In the genomic region with DNA sequence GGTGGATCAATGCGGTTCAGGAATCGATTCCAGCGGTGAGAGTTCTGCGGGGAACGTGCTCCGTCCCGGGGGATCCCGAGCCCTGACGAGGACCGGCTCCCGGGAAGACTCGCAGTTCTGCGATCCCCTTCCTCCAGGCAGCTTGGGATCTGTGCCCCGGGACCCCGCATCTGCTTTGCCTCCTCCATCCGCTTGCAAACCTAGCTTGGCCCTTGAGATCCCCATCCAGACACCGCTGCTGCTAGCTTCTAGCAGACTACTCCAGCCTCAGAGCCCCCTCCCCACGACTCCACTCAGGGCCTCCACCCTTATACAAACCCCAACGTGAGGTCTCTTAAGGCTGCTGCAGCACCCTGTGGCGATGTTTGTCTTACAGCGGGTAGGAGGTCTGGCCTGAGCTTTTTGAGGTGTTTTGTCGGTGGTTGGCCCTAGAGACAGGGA, we compare ENCODE assay signal across 8 mouse cellular contexts. TPM values are rescaled to one million over a fixed set of nuclear protein-coding genes. Genes with fewer than 3 reads are reported as not detected.
DNase-seq lines count a peak whose midpoint lies in the region; ATAC-seq and TF ChIP-seq lines count a peak whose summit lies in the region.

No protein-coding gene starts in this region.

- H3K9me3 ChIP-seq in forebrain, embryonic 15.5 days, result no peaks in the 10 kb centered on the region
- H3K9me3 ChIP-seq in liver, embryonic 14.5 days (ENCODE audit: control insufficient read depth, low read length), result no peaks in the 10 kb centered on the region

- H3K27me3 ChIP-seq in forebrain, embryonic 15.5 days, result no peaks in the 10 kb centered on the region
- no peaks in the 10 kb centered on the region for H3K27me3 ChIP-seq in liver, embryonic 14.5 days (ENCODE audit: control insufficient read depth, insufficient read depth, low read length)

- peak overlapping the region; percentile 75 for H3K4me2 ChIP-seq in forebrain, embryonic 15.5 days (replicated peaks)
- peak overlapping the region; percentile 95 for H3K4me2 ChIP-seq in liver, embryonic 14.5 days (ENCODE audit: low read depth)

- H3K4me1 ChIP-seq in forebrain, embryonic 15.5 days, result peaks cover 36% of the 10 kb centered on the region
- H3K4me1 ChIP-seq in liver, embryonic 14.5 days (replicated peaks; ENCODE audit: control insufficient read depth in 2 of 2, insufficient read depth in 2 of 2, low read length in 1 of 2), result peaks cover 3 to 26% of the 10 kb centered on the region in 2 experiments; a peak in 3 of 4 replicates

- peak; percentile 51 for ATAC-seq in forebrain, embryonic 15.5 days (replicated peaks)
- peak; percentile 6; the same call in 1 of the 2 replicates for ATAC-seq in liver, embryonic 14.5 days (ENCODE audit: insufficient read depth)

- under 1% methylated on average over 22 of the region's 22 CpGs for WGBS in forebrain, embryonic 15.5 days
- WGBS in liver, embryonic 14.5 days (ENCODE audit: insufficient replicate concordance), result 0% methylated on average over 22 of the region's 22 CpGs

- no peak for TF ChIP-seq CTCF in layer of hippocampus, adult 2 months (conservative IDR thresholded peaks at IDR 0.05)
- TF ChIP-seq CTCF in liver, embryonic 14.5 days (IDR thresholded peaks at IDR 0.05; ENCODE audit: low read depth), result no peak

- no peaks in the 10 kb centered on the region for H3K36me3 ChIP-seq in forebrain, embryonic 15.5 days
- H3K36me3 ChIP-seq in liver, embryonic 14.5 days (replicated peaks; ENCODE audit: control insufficient read depth, insufficient read depth, low read depth), result no peaks in the 10 kb centered on the region

- peak overlapping the region; percentile 97 for H3K27ac ChIP-seq in layer of hippocampus, adult 2 months
- peak overlapping the region; percentile 93 for H3K27ac ChIP-seq in forebrain, embryonic 15.5 days (replicated peaks)
- no peak overlapping the region for H3K27ac ChIP-seq in liver, embryonic 14.5 days

- peak overlapping the region; percentile 61 for H3K4me3 ChIP-seq in layer of hippocampus, adult 2 months
- H3K4me3 ChIP-seq in forebrain, embryonic 15.5 days, result peak overlapping the region; percentile 92
- peak overlapping the region; percentile 62 to 77 for H3K4me3 ChIP-seq in liver, embryonic 14.5 days (ENCODE audit: insufficient read depth in 1 of 2, low read depth in 2 of 2, low read length in 2 of 2)

- no peak for DNase-seq in layer of hippocampus, adult 2 months (ENCODE audit: low spot score in 2 of 2)
- no peak for DNase-seq in layer of hippocampus, postnatal 10 days (ENCODE audit: low spot score in 2 of 2)
- peak; percentile 49 for DNase-seq in WW6 (ENCODE audit: low read depth, low spot score)
- no peak for DNase-seq in liver, embryonic 14.5 days (ENCODE audit: low read depth in 3 of 3, low spot score in 3 of 3)
- peak; percentile 72 for DNase-seq in thymus, postnatal 14 days
- no peak for DNase-seq in adrenal gland, adult 2 months
- DNase-seq in urinary bladder, adult 2 months (ENCODE audit: low spot score), result no peak

- no peak for TF ChIP-seq EP300 in liver, embryonic 14.5 days (IDR thresholded peaks at IDR 0.05; ENCODE audit: low read depth)

- H3K9ac ChIP-seq in forebrain, embryonic 15.5 days (replicated peaks), result peak overlapping the region; percentile 96
- peak overlapping the region; percentile 77 for H3K9ac ChIP-seq in liver, embryonic 14.5 days (replicated peaks)

RNA-seq across cellular contexts. Expression of gene Mmd, which starts 0.5 kb away (rescaled TPM):
- total RNA-seq in layer of hippocampus, adult 2 months (2021), result 100 to 1,000 TPM; 364 to 381 TPM
- total RNA-seq in layer of hippocampus, postnatal 10 days (2021), result 100 to 1,000 TPM; 311 to 324 TPM
- polyA plus RNA-seq in forebrain, embryonic 15.5 days (2015; fragmentation: Nextera tagmentation; extraction: Ambion mirVana), result 91.7 and 94.3 TPM in 2 replicates
- polyA plus RNA-seq in liver, embryonic 14.5 days (2012; rRNA removed), result 5.0 TPM in 2 replicates
- polyA plus RNA-seq in liver, embryonic 14.5 days (2014; fragmentation: Nextera tagmentation; extraction: Ambion mirVana), result 5.0 and 6.7 TPM in 2 replicates
- total RNA-seq in adrenal gland, adult 2 months (2021), result 100 to 1,000 TPM; 110 to 147 TPM
- 51.7 and 122 TPM in 2 replicates for polyA plus RNA-seq in adrenal gland, adult 2 months (2012; rRNA removed)
- polyA plus RNA-seq in urinary bladder, adult 2 months (2012; rRNA removed), result 58.0 and 63.6 TPM in 2 replicates

Comparison
In these comparisons a context has a peak if more than half of its experiments do, and no peak if none do; other contexts are left out.
1. DNase-seq: peak in WW6 (single experiment) and thymus, postnatal 14 days (single experiment); none in layer of hippocampus, adult 2 months (0 of 2), layer of hippocampus, postnatal 10 days (0 of 2), liver, embryonic 14.5 days (0 of 3), adrenal gland, adult 2 months (single experiment) and urinary bladder, adult 2 months (single experiment).
2. Peak in every context shown above with its lines, with median percentiles within 50 percentile points of each other: H3K4me3 ChIP-seq.